Mouse (Mus musculus): ENCODE results near the gene Tcf7l2.

Tcf7l2 gene

GRCm38 (mm10) chr19:55732499-55732898, 9.1 kb upstream of the Tcf7l2 start:
- no peak for DNase-seq

GRCm38 (mm10) chr19:55732994-55733393, 8.6 kb upstream of the Tcf7l2 start:
- no peak for DNase-seq

- no peak for DNase-seq
Measured at GRCm38 (mm10) chr19:55736016-55736415, 5.6 kb upstream of the Tcf7l2 start.

GRCm38 (mm10) chr19:55739713-55740112, 1.9 kb upstream of the Tcf7l2 start:
- DNase-seq = no peak

- DNase-seq = peak; percentile 28
Measured at GRCm38 (mm10) chr19:55740753-55741438, 724 bp upstream of the Tcf7l2 start.

- peak; percentile 58 for DNase-seq
Measured at GRCm38 (mm10) chr19:55742386-55743000, 873 bp downstream of the Tcf7l2 start.

GRCm38 (mm10) chr19:55743001-55743556, 1.5 kb downstream of the Tcf7l2 start:
- peak; percentile 61 for DNase-seq

GRCm38 (mm10) chr19:55743557-55744441, 2.2 kb downstream of the Tcf7l2 start:
- peak; percentile 83 for DNase-seq

GRCm38 (mm10) chr19:55744576-55745191, 3.1 kb downstream of the Tcf7l2 start:
- DNase-seq = peak; percentile 19

GRCm38 (mm10) chr19:55745192-55745578, 3.6 kb downstream of the Tcf7l2 start:
- no peak for DNase-seq

GRCm38 (mm10) chr19:55746241-55746640, 4.6 kb downstream of the Tcf7l2 start:
- DNase-seq = no peak

- DNase-seq = no peak
Measured at GRCm38 (mm10) chr19:55747237-55747925, 5.8 kb downstream of the Tcf7l2 start.

GRCm38 (mm10) chr19:55747926-55748291, 6.3 kb downstream of the Tcf7l2 start:
- DNase-seq = no peak

- DNase-seq = no peak
Measured at GRCm38 (mm10) chr19:55748801-55749200, 7.2 kb downstream of the Tcf7l2 start.

- no peak for DNase-seq
Measured at GRCm38 (mm10) chr19:55749532-55749931, 7.9 kb downstream of the Tcf7l2 start.

- DNase-seq = no peak
Measured at GRCm38 (mm10) chr19:55750048-55750447, 8.4 kb downstream of the Tcf7l2 start.

GRCm38 (mm10) chr19:55750465-55750864, 8.8 kb downstream of the Tcf7l2 start:
- no peak for DNase-seq

GRCm38 (mm10) chr19:55752861-55753260, 11.2 kb downstream of the Tcf7l2 start:
- DNase-seq = no peak

- peak; percentile 48 for DNase-seq
Measured at GRCm38 (mm10) chr19:55754303-55754702, 12.7 kb downstream of the Tcf7l2 start.

- no peak for DNase-seq
Measured at GRCm38 (mm10) chr19:55755462-55755861, 13.8 kb downstream of the Tcf7l2 start.

- no peak for DNase-seq
Measured at GRCm38 (mm10) chr19:55756707-55757106, 15.1 kb downstream of the Tcf7l2 start.

GRCm38 (mm10) chr19:55757403-55757802, 15.8 kb downstream of the Tcf7l2 start:
- no peak for DNase-seq

Measured in lung, postnatal 10 days (tissue).